Mouse (Mus musculus) small intestine, adult 2 months (tissue): Measurements from ENCODE around the gene Spata31d1d. TPM values are rescaled to one million over a fixed set of nuclear protein-coding genes. Genes with fewer than 3 reads are reported as not detected.

ENCODE experiments used
- H3K27ac ChIP-seq: fragments of 200-500 bp; 2 replicates; pipeline ENCODE4 v1.5.1; 2012; ENCODE audit warnings: low read depth, low read length, control low read depth, inconsistent platforms; ENCODE audit not compliant: insufficient read depth
- H3K27me3 ChIP-seq: fragments of 200-500 bp; 2 replicates; pipeline ENCODE4 v1.6.1; 2012; ENCODE audit warnings: mild to moderate bottlenecking, moderate library complexity, low read length, inconsistent platforms; ENCODE audit not compliant: control insufficient read depth, insufficient read depth
- H3K36me3 ChIP-seq: fragments of 200-500 bp; 2 replicates; pipeline ENCODE4 v1.6.1; 2012; ENCODE audit warnings: mild to moderate bottlenecking, low read length, control low read depth, inconsistent platforms; ENCODE audit not compliant: control insufficient read depth, insufficient read depth
- H3K4me1 ChIP-seq: fragments of 200-500 bp; 2 replicates; pipeline ENCODE4 v1.6.1; 2012; ENCODE audit warnings: low read length, inconsistent platforms, mixed read lengths; ENCODE audit not compliant: control insufficient read depth, insufficient read depth, insufficient read length
- H3K4me3 ChIP-seq: fragments of 200-500 bp; 2 replicates; pipeline ENCODE4 v1.5.1; 2012; ENCODE audit warnings: low read depth, mild to moderate bottlenecking, control low read depth, inconsistent platforms, low read length, moderate library complexity
- CTCF ChIP-seq: fragments of 200-500 bp; IDR thresholded peaks from 2 replicates; pipeline ENCODE4 v1.5.1; 2012; ENCODE audit warnings: low read depth, mild to moderate bottlenecking, control low read depth, inconsistent platforms, low read length, moderate library complexity, mixed read lengths; ENCODE audit not compliant: insufficient replicate concordance, insufficient read length; ENCODE audit errors: extremely low read depth
- POLR2A ChIP-seq: fragments of 200-500 bp; IDR thresholded peaks from 2 replicates; pipeline ENCODE4 v1.6.1; 2012; ENCODE audit warnings: low read depth, mild to moderate bottlenecking, control low read depth, inconsistent platforms, low read length, moderate library complexity
- WGBS: fragments of 180-500 bp; shearing (Covaris S2); methylation state at CpG from one replicate; pipeline ENCODE4 v1.1.7; 2018; 5-methylcytosine and 5-hydroxymethylcytosine counted together
- polyA plus RNA-seq: library from polyadenylated mRNA; depleted of rRNA; stranded (reverse); fragments of >200 nt; gene quantifications from 2 replicates; pipeline ENCODE4 v1.2.3, GENCODE M21; 2012

Gene Spata31d1d
- polyA plus RNA-seq, 1 experiment: not detected

DNA sequence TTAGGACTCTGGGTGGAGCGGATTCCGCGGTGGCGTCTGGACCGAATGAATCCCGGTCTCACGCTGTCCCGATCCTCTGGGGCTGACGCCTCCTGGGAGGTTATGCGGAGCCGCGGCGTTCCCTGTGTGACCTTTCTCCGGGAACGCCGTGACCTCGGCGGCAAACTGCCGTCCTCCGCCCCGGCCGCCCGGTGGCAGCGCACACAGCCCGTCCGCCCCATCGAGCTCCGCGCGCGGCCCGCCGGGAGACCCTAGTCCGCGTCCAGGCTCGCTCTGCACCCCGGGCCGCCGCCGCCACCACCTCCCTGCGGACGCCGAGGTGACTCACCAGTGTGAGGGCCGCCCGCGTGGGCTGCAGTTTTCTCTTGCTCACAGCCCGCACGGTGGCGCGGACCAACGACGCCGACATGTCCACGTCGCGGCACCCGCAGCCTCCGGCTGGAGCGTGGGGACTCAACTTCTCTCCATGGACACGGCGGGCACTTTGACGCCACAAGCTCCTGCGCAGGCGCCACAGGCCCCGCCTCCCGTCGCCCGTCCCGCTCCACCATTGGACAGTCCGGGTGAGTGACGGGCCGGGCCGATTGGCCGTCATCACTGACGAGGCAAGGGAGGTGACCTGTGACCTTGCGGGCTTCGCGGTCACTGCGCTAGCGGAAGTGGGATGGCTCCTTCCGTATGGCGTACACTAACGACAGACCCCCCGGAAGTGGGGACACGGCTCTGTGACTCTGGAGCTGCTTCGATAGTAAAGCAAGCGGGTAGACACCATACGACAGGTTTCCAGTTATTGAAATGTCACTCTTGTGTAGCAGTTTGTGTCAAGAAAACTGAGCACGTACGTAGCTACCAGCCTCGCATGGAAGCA lies 38.0 kb upstream of the Spata31d1d start, which contains the start of gene Isca1:
Gene Isca1, minus strand, starts transcription at position 515 of the 868 bp plus-strand sequence.
- H3K36me3 ChIP-seq: peaks cover 15% of the 10 kb centered on the region
- H3K27me3 ChIP-seq: no peaks in the 10 kb centered on the region
- H3K4me3 ChIP-seq: peak within 1 kb of the TSS; percentile 68
- under 1% methylated on average over 91 of the region's 91 CpGs for WGBS
- peak; percentile 15 for TF ChIP-seq POLR2A
- no peak for TF ChIP-seq CTCF
- peak within 1 kb of the TSS; percentile 96 for H3K27ac ChIP-seq
- H3K4me1 ChIP-seq: peaks cover 26% of the 10 kb centered on the region

DNA sequence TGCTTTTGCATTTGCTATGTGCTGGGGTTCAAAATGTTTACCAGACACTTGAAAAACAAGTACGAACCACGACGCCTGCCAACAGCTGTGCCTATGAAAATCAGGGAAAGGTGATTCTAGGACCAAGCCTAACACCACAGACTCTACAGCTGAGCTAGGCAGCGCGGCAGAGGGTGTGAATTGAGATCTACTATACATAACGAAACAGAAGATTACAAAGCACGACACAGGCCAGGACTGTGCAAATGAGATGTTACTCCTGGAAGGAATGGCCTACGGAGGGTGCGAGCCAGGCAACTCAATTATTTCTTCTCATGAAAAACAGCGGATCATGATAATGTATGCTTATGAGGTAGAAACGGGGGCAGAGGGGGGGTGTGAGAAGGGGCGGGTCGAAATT lies 37.0 kb upstream of the Spata31d1d start:
- Histone ChIP-seq H3K4me3 (peak overlapping the region; percentile 37; the same call in 1 of the 2 replicates), H3K27ac (0 out of 2 replicates have a peak overlapping the region, but pooled peaks have one; percentile 10), H3K4me1 (peaks cover 26% of the 10 kb centered on the region), H3K36me3 (peaks cover 11% of the 10 kb centered on the region), H3K27me3 (no peaks in the 10 kb centered on the region)
- WGBS: 11% methylated on average over 13 of the region's 13 CpGs
- TF ChIP-seq CTCF: no peak
- no peak for TF ChIP-seq POLR2A

DNA sequence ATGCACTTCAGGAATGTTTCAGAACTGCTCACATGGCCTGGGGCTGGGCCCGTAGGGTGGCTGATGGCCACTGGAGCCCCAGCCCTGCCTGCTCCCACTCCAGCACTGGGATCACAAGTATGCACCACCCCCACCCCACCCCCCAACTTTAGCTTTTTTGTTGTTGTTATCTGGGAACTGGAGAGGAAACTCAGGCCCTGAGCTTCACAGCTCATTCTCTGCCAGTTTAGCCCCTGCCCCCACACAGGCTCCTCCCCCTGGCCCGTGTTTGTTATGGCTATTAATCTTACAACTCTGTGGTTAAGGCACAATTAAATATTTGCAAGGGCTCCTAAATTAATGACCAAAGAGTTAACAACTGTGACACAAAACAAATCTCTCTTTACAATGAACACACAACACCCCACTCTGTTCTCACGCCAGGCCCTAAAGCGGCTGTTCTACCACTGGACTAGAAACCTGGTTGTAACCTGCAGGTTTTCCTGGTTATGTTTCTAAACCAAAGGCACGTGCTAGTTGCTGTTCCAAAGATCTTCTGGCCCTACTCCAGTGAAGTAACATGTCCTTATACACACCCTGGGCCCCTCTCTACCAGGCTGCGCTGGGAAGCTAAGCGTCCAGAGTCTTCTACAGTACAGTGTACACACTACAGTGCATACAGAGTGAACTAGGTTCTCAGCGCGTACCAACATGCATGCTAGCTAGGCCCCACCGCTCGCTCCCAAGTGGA lies 35.4 kb upstream of the Spata31d1d start:
- Histone ChIP-seq H3K4me3 (0 out of 2 replicates have a peak overlapping the region, but pooled peaks have one; percentile 22), H3K36me3 (peaks cover 9% of the 10 kb centered on the region), H3K27ac (peak overlapping the region; percentile 34; the same call in 1 of the 2 replicates), H3K27me3 (no peaks in the 10 kb centered on the region), H3K4me1 (peaks cover 26% of the 10 kb centered on the region)
- no peak for TF ChIP-seq POLR2A
- no peak for TF ChIP-seq CTCF
- 35% methylated on average over 11 of the region's 11 CpGs for WGBS

DNA sequence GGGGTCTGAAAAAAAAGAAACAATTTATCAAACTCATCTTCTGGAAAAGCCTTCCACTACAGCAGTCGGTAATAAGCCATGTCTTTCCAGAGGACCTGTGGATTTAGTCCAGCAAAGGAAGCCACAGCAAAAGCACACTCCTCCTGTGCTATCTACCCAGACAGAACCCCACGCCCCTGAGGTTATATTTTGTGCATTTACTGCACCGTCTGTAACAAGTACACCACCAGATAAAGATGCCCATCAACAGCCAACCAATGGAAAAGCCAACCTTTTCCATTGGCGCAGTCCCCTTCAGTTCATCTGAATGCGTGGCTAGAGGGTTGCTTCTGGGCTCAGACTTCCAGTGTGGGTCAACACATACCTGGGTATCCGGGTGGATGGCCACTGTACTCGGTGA lies 31.2 kb upstream of the Spata31d1d start:
- Histone ChIP-seq H3K36me3 (peaks cover 33% of the 10 kb centered on the region), H3K27ac (no peak overlapping the region), H3K4me3 (no peak overlapping the region), H3K4me1 (peaks cover 14% of the 10 kb centered on the region), H3K27me3 (no peaks in the 10 kb centered on the region)
- no peak for TF ChIP-seq POLR2A
- no peak for TF ChIP-seq CTCF
- 85% methylated on average over 7 of the region's 7 CpGs for WGBS

DNA sequence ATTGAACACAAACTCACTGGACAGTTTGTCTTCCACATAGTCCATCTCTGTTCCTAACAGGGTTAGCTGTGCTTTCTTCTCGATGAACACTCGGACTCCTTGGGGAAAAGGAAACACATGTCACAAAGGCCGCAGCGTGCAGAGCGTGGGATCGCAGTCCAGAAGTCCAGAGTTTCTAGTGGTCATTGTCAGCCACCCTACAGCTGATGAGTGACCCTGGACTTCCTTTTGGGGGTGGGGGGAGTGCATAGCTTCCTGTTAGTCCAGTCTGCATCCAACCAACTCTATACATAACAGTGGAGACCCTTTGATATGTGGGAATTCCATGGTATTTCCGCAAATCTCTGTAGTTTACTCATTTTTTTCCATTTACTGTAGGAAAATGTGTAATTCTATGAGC lies 25.4 kb upstream of the Spata31d1d start:
- Histone ChIP-seq H3K36me3 (peaks cover 44% of the 10 kb centered on the region), H3K27ac (no peak overlapping the region)
- 96% methylated on average over 7 of the region's 7 CpGs for WGBS

DNA sequence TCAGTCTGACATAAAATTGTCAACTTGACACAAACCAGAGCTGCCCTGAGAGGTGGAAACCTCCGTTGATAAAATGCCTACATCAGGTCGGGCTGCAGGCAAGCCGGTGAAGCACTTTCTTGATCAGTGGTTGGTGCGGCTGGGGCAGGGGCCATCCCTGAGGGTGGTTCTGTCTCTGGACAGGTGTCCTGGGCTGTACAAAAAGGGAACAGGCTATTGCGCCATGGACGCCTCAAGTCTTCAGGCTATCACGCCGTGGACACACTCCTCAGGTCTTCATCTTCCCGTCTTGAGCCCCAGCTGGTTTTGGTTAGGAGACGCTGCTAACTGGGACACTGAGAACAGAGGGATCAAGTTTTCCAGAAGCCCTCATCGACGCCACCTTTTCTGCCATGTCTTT lies 18.8 kb upstream of the Spata31d1d start:
- no peak for TF ChIP-seq CTCF
- TF ChIP-seq POLR2A: no peak
- H3K4me3 ChIP-seq: no peak overlapping the region
- 80% methylated on average over 12 of the region's 12 CpGs for WGBS
- no peak overlapping the region for H3K27ac ChIP-seq
- H3K36me3 ChIP-seq: peaks cover 10% of the 10 kb centered on the region
- H3K27me3 ChIP-seq: no peaks in the 10 kb centered on the region
- H3K4me1 ChIP-seq: no peaks in the 10 kb centered on the region

More for the DNA sequence above, 25.4 kb upstream of the Spata31d1d start:
- Histone ChIP-seq H3K4me1 (no peaks in the 10 kb centered on the region), H3K27me3 (no peaks in the 10 kb centered on the region), H3K4me3 (no peak overlapping the region)
- TF ChIP-seq CTCF (no peak), POLR2A (no peak)

DNA sequence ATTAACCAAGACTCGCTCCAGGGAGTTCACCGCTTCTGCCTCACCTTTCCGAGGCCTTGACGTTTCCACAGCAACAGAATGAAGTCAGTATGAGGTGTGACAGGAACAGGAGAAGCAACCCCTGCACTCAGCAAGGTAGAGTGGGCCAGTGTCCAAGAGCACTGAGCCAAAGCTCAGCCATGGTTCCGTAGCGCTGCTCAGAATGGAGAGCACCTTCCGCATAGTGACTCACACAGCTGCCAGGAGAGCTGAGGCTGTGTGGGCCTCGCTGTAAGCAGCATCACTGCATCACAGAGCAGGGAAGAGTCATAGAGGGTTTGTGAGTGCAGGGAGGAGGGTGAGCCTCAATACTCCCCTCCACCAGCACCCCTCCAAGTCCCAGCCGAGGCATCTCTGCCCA lies 15.2 kb upstream of the Spata31d1d start, which contains the start of gene 1700014D04Rik:
Gene 1700014D04Rik, minus strand, starts transcription at position 42 of the 400 bp plus-strand sequence.
- TF ChIP-seq CTCF (no peak), POLR2A (no peak)
- WGBS: 76% methylated on average over 9 of the region's 9 CpGs
- no peaks in the 10 kb centered on the region for H3K27me3 ChIP-seq
- no peak within 1 kb of the TSS for H3K4me3 ChIP-seq
- H3K4me1 ChIP-seq: no peaks in the 10 kb centered on the region
- H3K27ac ChIP-seq: no peak within 1 kb of the TSS
- H3K36me3 ChIP-seq: no peaks in the 10 kb centered on the region
